Mouse (Mus musculus) gastrocnemius, adult 18-20 months (tissue): ENCODE data around the gene Ndufb10. TPM values are rescaled to one million over a fixed set of nuclear protein-coding genes. Genes with fewer than 3 reads are reported as not detected.

Source experiments
- DNase-seq: peaks from one replicate; pipeline ENCODE4 v3.0.0; 2021; ENCODE audit warnings: low spot score
- long read RNA-seq, 2 experiments: library from polyadenylated mRNA; stranded (forward); transcript quantifications; one replicate each; pipeline ENCODE4 v2.0.0; 2021
- total RNA-seq, 2 experiments: library from RNA; stranded (reverse); gene quantifications; 2 replicates each; pipeline ENCODE4 v1.2.3; 2021

The Ndufb10 gene
- 100 to 1,000 TPM; 428 to 481 TPM for total RNA-seq
- long read RNA-seq, experiment 1, transcript Ndufb10-201 (4 exons, 732 nt): major isoform, 421 of 440 reads
- long read RNA-seq, experiment 1, transcript Ndufb10-204 (2 exons, 430 nt): minor isoform, 7 of 440 reads
- long read RNA-seq, experiment 1, partial matches to known transcripts: 3 of 440 reads
- long read RNA-seq, experiment 1, other reads (novel, unspliced or antisense): 9 of 440 reads
- long read RNA-seq, experiment 2, transcript Ndufb10-201 (4 exons, 732 nt): major isoform, 371 of 385 reads
- long read RNA-seq, experiment 2, partial matches to known transcripts: 3 of 385 reads
- long read RNA-seq, experiment 2, other reads (novel, unspliced or antisense): 6 of 385 reads

DNA sequence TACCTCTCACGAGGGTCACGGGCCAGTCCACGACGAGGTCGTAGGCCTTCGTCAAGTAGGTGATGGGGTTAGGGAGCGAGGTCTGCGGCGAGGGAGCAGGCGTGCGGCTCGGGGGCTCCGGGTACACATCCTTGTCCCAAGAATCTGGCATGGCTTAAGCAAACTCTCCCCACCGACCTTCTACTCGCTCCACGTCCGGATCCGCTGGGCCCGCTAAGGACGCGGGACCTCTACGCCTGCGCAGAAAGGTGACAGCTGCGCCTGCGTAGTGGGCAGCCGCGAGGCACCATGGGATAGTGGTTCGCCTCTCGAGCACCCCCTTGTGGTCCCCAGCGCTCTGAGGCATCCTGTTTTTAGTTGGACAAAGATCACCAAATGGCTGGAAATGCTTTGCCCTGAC is at the start of gene Ndufb10:
Ndufb10 (minus strand) TSS at position 295 of the 400 bp plus-strand sequence.
- peak; percentile 96 for DNase-seq

DNA sequence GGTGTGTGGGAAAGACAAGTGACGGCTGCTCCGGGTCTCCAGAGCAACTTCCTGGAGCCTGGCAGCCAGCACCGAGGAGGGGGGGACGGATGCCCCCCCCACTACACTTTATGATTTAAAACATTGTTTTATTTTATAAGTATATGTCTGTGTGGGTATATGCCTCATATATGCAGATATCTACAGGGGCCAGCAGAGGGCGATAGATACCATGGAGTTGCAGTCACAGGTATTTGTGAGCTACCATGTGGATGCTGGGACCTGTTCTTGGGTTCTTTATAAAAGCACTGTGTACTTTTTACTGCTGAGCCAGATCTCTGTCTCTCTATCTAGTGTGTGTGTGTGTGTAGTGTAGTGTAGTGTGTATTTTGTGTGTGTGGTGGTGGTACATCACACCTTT is 49.0 kb upstream of the Ndufb10 start:
- no peak for DNase-seq

DNA sequence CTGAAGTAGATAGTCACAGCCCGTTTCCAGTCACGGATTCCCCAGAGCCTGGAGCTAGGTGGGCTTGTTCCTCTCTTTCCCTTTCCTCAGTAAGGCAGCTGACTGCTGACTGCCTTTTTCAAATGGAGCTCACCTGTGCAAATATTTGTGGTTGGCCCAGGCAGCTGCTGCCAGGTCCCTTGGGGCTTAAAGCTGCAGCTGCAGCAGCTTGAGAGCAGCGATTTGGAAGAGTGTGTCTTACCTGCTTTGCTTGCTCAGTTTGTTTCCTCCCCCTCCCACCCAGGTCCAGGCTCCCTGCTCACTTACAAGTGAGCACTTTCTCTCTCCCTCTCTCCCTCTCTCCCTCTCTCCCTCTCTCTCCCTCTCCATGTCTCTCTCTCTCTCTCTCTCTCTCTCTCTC is 44.9 kb upstream of the Ndufb10 start:
- DNase-seq: no peak

DNA sequence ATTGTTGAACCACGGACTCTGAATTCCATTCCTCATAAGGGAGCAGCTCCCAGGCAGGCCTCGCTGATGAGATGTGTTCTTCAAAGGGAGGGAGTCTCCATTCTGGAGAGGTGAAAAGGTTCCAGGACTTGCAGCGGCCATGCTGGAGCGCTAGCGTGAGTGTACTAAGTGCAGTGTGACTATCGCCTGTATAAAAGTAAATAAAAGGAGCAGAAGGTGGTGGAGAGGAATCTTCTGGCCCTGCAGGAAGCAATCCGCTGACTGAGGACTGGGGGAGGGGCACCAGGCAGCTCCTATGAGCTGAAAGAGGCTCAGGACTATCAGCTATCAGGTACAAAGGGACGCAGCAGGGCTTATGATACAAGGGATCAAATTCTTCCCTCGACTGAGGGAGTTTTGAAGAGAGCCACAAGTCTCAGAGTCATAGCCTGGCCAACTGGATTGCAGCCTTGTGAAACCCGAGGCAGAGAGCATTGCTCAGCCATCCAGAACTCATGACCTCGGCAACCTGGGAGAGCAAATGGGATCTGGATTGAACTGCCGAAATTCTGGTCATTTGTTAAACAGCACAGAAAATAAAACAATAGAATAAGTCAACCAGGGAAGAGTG is 42.1 kb upstream of the Ndufb10 start:
- no peak for DNase-seq

DNA sequence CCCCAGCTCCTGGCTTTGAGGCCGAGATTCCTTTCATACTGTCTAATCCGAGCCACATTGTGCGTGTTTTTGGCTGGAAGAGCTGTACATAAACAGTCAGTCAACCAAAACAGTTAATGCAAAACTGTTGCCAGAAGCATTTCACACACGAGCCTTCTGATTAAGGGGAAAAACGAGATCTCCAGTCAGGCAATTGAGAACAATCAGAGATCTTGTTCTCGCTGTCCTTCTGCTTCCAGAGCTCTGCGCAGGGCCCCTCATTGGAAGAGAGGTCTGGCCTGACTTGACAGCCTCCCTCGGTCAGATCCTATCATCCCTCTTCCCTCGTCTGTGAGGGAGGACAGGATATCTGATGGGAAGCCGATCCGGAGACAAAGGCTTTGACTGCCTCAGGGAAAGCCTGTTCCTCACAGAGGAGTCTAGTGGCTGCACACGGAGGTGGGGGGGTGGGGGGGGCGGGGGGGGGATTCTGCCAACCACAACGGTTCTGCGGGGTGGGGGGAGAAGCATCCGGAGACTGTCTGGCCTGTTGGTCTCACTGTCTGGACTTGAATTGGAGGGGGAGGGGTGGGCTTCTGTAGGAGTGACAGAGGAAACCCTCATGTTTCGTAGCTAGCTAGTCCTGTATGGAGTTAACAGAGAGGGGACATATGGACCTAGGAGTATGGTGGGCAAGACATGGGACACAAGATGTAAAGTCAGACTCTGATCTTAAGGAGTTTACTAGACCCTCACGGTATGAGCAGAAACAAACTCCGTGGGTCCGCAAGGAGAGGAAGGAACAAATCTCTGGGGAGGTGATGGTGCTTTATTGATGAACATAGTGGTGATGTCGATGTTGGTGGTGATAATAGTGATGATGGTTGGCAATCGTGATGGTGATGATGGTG is 41.0 kb upstream of the Ndufb10 start:
- no peak for DNase-seq

GRCm38 (mm10) chr17:24761121-24761520 is 36.8 kb upstream of the Ndufb10 start:
- DNase-seq: no peak

DNA sequence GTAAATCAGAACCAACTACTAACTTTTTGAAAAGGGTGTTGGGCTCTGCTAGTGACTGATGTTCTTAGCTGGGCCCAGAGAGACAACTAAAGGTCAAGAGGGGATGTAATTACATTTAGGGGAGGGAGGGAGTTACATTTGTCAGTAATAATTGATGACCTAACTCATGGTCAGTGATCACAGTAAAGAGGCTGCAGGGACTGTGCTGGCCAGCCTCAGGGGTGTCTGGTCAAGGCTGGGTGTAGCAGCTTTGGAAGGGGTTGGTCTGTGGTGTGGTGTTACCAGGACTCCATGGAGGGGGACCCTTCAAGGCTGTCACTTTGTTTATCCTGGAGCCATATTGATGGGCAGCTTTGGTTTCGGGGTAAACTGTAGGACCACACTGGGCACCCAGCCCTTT is 33.1 kb upstream of the Ndufb10 start:
- no peak for DNase-seq

DNA sequence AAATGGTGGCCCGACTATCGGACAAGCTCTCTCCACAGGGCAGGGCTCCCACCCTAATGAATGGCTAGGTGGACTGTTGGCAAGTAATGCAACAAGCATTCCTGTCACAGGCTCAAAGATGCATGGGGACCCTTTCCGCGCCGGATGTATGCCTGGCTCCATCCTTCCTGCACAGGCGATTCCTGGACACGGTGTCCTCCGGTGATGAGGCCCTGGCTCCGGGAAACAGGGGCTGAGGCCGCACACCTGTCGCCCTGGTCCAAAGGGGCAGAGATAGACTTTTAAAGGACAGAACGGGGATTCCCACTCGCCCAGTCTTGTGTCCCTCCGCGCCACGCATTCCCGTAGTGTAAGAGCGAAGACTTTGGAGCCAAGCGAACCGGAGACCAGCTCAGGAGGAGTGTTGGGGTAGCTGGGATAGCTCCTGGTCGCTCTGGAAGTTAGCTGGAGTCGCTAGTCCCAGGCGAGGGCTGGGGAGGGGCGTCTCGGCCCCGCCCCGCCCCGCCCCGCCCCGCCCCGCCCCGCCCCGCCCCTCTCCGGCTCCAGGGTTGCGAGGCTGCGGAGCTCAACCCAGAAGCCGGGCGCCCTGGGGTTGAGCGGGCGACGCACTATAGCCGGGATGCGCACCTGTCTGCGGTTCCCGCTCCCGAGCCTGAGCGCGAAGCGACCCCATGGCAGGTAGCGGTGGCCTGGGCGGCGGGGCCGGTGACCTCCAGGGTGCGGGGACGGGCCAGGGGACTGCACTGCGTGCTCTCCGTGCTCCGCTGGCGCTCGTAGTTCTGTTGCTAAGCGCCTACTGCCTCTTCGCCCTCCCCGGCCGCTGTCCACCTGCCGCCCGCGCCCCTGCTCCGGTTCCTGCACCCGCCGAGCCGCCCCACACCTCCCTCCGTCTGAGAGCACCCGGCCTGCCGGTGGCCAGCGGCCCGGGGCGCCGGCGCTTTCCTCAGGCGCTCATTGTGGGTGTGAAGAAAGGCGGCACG is 28.4 kb upstream of the Ndufb10 start, which contains the start of gene Hs3st6:
Hs3st6 (plus strand) TSS at position 574 of the 980 bp plus-strand sequence.
- DNase-seq: no peak

DNA sequence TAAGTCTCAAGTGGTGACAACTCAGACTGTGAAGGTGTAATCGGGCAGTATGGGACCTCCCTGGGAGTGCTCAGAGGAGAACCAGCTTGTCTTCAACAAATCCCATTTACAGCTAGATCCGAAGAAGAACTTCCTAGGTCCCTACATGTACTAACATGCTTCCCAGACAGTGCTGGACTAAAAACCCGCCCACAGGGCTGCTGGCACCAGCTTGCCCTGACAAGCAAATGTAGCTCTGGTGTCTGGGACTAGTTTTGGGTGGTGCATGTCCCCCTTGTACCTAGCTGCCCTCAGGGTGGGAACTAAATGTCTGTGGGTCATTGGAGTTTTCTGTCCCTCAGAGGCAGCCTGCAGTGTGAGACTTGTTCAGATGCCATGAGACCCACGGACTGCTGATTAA is 27.2 kb upstream of the Ndufb10 start:
- no peak for DNase-seq

- DNase-seq: no peak
Measured at GRCm38 (mm10) chr17:24746986-24747385, 22.7 kb upstream of the Ndufb10 start.

- DNase-seq: peak; percentile 88
Measured at GRCm38 (mm10) chr17:24745526-24746497, 21.5 kb upstream of the Ndufb10 start.

DNA sequence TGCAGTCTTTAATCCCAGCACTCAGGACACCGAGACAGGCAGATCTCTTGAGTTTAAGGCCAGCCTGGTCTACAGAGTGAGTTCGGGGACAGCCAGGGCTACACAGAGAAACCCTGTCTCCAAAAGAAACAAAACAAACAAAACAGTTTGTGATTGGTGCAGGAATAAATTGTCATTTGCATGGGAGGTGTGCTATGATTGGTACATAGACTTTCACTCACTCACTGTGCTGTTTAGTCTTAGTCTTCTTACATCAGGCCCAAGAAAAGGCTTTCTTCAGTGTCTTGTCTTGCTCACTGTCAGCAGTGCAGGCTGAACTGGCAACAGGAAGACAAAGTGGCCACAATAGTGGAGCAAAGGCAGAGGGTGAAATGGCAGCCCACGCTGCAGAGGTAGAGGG is 20.1 kb upstream of the Ndufb10 start:
- no peak for DNase-seq

- DNase-seq: no peak
Measured at GRCm38 (mm10) chr17:24743896-24744295, 19.6 kb upstream of the Ndufb10 start.

DNA sequence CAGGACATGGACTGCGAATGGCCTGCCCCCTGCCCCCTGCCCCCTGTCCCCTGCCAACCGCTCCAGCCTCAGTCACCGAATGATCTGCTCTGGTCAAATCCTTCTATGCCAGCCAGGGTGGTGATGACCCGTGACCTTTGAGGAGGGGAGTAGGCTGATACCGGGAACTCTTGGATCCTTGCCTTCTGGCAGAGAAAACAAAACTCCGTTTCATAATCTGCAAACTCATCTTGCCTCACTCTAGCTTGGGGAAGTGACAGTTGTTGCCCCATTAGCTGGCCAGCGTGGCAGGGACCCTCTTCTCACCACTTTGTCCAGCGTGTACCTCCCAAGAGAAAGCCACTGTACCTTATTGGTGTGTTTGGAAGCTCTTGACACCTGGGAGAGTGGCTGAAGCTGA is 18.0 kb upstream of the Ndufb10 start:
- no peak for DNase-seq

- no peak for DNase-seq
Measured at GRCm38 (mm10) chr17:24739926-24740325, 15.6 kb upstream of the Ndufb10 start.

- no peak for DNase-seq
Measured at GRCm38 (mm10) chr17:24738238-24738637, 14.0 kb upstream of the Ndufb10 start.

GRCm38 (mm10) chr17:24737135-24737810 is 13.0 kb upstream of the Ndufb10 start:
- no peak for DNase-seq

DNA sequence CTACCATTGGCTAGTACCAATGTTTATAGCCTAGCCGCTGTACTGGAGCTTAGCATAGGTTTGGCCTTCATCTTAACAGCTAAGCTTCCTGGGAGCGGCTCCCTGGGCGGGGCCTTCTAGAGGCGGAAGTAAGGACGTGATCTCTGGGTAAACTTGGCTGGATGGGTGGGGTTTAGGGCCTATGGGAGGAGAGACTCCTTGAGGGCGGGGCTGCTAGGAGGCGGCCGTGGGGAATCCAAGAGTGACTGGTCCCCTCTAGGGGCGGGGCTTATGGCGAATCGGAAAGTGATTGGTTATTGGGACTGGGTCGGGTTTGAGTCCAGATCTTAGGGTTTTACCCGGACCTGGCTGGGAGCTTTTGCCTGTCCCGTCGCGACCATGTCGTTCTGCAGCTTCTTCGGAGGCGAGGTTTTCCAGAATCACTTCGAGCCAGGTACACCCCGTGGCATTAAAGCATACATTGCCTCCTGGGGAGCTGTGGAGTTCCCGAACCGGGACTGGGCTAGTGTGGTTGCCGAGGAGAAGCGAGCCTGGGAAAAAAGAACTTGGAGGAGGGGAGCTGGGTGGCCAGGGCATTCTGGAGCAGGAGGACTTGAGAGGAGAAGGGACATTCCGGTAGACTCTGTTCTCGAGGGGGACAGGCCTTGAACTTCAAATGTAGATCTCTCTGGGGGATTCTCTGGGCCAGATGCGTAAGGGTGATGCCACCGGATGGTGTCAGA is 12.2 kb upstream of the Ndufb10 start, which contains the start of gene Msrb1:
Msrb1 (plus strand) TSS at position 313 of the 722 bp plus-strand sequence.
- peak; percentile 99 for DNase-seq
